Mouse (Mus musculus) liver, adult 2 months (tissue): Measurements from ENCODE around the gene Glod4. TPM values are rescaled to one million over a fixed set of nuclear protein-coding genes. Genes with fewer than 3 reads are reported as not detected.

Source experiments
- DNase-seq: peaks from one replicate; pipeline ENCODE4 v3.0.0-alpha.2; 2011; ENCODE audit warnings: low read depth, low spot score; ENCODE audit errors: extremely low read depth
- H3K27ac ChIP-seq: fragments of 200-500 bp; replicated peaks from 2 replicates; pipeline ENCODE4 v1.5.1; 2012; ENCODE audit warnings: low read depth, mild to moderate bottlenecking, control low read depth, inconsistent platforms, low read length; ENCODE audit not compliant: insufficient read depth
- H3K27me3 ChIP-seq: fragments of 200-500 bp; 2 replicates; pipeline ENCODE4 v1.6.1; 2012; ENCODE audit warnings: mild to moderate bottlenecking, moderate library complexity, low read length, inconsistent platforms; ENCODE audit not compliant: control insufficient read depth, insufficient read depth
- H3K36me3 ChIP-seq: fragments of 200-500 bp; 2 replicates; pipeline ENCODE4 v1.6.1; 2012; ENCODE audit warnings: low read length, inconsistent platforms; ENCODE audit not compliant: control insufficient read depth, insufficient read depth
- H3K4me1 ChIP-seq: fragments of 200-500 bp; 2 replicates; pipeline ENCODE4 v1.6.1; 2011; ENCODE audit warnings: low read length; ENCODE audit not compliant: control insufficient read depth, insufficient read depth
- H3K4me3 ChIP-seq: fragments of 200-500 bp; 2 replicates; pipeline ENCODE4 v1.5.1; 2011; ENCODE audit warnings: low read depth, mild to moderate bottlenecking, control low read depth, low read length, moderate library complexity; ENCODE audit not compliant: insufficient read depth
- H3K79me2 ChIP-seq: fragments of 200-500 bp; 2 replicates; pipeline ENCODE4 v1.6.1; 2012; ENCODE audit warnings: inconsistent platforms, mild to moderate bottlenecking, low read length, moderate library complexity; ENCODE audit not compliant: control insufficient read depth, insufficient read depth
- H3K9ac ChIP-seq: fragments of 200-500 bp; 2 replicates; pipeline ENCODE4 v1.6.1; 2012; ENCODE audit warnings: low read depth, mild to moderate bottlenecking, control low read depth, inconsistent platforms, low read length
- CTCF ChIP-seq: fragments of 200-500 bp; IDR thresholded peaks from 2 replicates; pipeline ENCODE4 v1.5.1; 2011; ENCODE audit warnings: low read depth, low read length, control low read depth
- POLR2A ChIP-seq: fragments of 200-500 bp; IDR thresholded peaks from 2 replicates; pipeline ENCODE4 v1.6.1; 2011; ENCODE audit warnings: low read length, control low read depth; ENCODE audit not compliant: insufficient read depth; ENCODE audit errors: extremely low read depth
- WGBS: fragments of 180-500 bp; shearing (Covaris S2); methylation state at CpG from one replicate; pipeline ENCODE4 v1.1.7; 2018; 5-methylcytosine and 5-hydroxymethylcytosine counted together
- polyA plus RNA-seq: library from polyadenylated mRNA; depleted of rRNA; stranded (reverse); fragments of >200 nt; gene quantifications from 2 replicates; pipeline ENCODE4 v1.2.3, GENCODE M21; 2012; rRNA removed
- total RNA-seq: library from RNA; depleted of rRNA; stranded (reverse); fragments of >200 nt; gene quantifications from 2 replicates; pipeline ENCODE4 v1.2.3, GENCODE M21; 2014; rRNA removed

Gene Glod4
- 45.0 and 56.1 TPM in 2 replicates for total RNA-seq
- 9.3 and 9.8 TPM in 2 replicates for polyA plus RNA-seq

DNA sequence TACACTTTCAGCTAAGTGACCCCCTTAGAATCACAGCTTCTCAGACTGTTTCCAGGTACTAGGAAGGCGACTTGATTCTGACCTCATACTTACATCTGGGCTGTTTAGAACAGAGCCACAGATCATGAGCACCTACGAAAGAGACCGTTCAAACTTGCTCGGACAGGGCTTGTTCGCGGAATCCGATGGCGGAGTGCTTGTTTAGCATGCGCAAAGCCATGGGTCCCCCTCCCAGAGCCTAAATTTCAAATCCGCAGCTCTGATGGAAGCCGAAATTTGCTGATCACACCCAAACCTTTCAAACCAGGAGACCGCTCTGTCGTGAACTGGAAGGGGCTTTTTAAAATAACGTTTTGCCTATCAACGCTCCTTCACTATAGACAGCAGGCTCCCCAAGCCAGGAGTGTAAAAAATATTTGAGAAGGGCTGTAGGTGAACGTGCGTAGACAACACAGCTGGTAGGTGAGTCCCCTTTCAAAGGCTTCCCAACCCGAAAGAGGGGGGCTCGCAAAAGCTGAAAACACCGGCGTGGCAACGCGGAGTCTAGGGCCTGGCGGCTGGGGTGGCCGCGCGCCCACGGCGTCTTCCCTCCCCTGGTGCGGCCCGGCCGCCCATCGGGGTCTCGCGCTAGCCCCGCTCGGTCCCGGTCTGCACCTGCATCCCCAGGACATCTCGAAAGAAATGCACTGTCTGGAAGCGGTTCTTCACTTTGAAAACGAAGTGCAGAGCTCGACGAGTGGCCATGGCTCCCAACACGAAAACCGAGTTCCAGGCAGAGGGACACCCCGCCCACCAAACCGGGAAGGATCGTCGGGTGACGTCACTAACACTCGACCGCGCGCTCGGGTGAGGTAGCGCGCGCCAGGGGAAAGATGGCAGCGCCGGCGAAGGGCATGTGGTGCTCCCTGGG, at the start of gene Glod4, which contains the start of gene Mrm3:
TSS of gene Glod4 (minus strand) at position 825 of the 910 bp plus-strand sequence.
TSS of gene Mrm3 (plus strand) at position 815 of the 910 bp plus-strand sequence.
- Histone ChIP-seq H3K27ac (no peak within 1 kb of the TSS; the same call in 1 of the 2 replicates), H3K9ac (peak within 1 kb of the TSS; percentile 82), H3K27me3 (no peaks in the 10 kb centered on the region), H3K4me3 (peak within 1 kb of the TSS; percentile 92), H3K79me2 (peaks cover 7% of the 10 kb centered on the region; the same call in 1 of the 2 replicates), H3K4me1 (peaks cover 7% of the 10 kb centered on the region), H3K36me3 (peaks cover 11% of the 10 kb centered on the region)
- DNase-seq = peak; percentile 66
- WGBS = under 1% methylated on average over 61 of the region's 61 CpGs
- no peak for TF ChIP-seq CTCF
- TF ChIP-seq POLR2A = 0 out of 2 replicates have a peak, but pooled peaks have one; percentile 48

DNA sequence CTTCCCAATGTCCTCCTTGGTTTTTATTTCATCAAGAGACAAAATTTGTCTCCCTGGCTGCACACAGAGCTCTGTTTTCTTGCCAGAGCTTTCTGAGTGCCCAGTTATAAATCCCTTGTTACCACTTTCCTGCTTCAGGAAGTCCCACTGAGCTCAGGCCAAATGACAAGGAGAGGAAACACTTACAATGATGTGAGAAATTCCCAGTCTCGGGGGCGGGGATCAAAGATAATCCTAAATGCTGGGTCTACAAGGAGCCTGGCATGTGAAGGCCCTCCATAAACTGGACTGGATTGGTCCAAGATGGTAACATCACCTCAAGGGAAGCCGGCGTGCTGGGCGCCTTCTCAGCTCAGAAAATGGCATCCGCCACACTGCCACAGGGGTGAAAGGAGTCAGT, 49.3 kb upstream of the Glod4 start:
- Histone ChIP-seq H3K4me3 (no peak overlapping the region), H3K9ac (no peak overlapping the region), H3K27ac (peak overlapping the region; percentile 47; the same call in 1 of the 2 replicates), H3K36me3 (no peaks in the 10 kb centered on the region), H3K79me2 (no peaks in the 10 kb centered on the region), H3K27me3 (no peaks in the 10 kb centered on the region), H3K4me1 (peaks cover 5% of the 10 kb centered on the region; the same call in 1 of the 2 replicates)
- 89% methylated on average over 6 of the region's 6 CpGs for WGBS
- no peak for DNase-seq
- TF ChIP-seq POLR2A = no peak
- TF ChIP-seq CTCF = no peak

DNA sequence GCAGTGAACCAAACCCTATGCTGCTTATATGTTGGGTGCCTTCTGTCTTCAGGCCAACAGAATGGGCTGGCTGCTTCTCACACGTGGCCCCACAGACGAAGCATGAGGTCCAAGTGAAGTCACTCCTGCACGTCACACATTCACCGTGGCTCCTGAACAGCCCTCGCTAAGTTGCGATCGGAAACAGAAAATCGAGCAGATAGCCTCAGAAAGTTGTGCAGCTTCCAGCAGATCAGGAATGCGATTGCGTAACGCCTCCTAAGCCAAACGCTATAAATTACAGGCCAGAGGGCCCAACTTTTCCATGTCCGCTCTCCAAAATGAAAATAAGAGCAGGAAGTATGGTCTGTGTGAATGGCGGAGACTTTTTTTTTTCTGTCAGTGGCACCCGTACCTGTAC, 48.9 kb upstream of the Glod4 start:
- WGBS = 13% methylated on average over 15 of the region's 15 CpGs
- peak; percentile 44 for DNase-seq
- Histone ChIP-seq H3K79me2 (no peaks in the 10 kb centered on the region), H3K36me3 (no peaks in the 10 kb centered on the region), H3K4me1 (peaks cover 5% of the 10 kb centered on the region; the same call in 1 of the 2 replicates), H3K27ac (peak overlapping the region; percentile 47), H3K9ac (no peak overlapping the region), H3K4me3 (no peak overlapping the region), H3K27me3 (no peaks in the 10 kb centered on the region)
- no peak for TF ChIP-seq CTCF
- no peak for TF ChIP-seq POLR2A

DNA sequence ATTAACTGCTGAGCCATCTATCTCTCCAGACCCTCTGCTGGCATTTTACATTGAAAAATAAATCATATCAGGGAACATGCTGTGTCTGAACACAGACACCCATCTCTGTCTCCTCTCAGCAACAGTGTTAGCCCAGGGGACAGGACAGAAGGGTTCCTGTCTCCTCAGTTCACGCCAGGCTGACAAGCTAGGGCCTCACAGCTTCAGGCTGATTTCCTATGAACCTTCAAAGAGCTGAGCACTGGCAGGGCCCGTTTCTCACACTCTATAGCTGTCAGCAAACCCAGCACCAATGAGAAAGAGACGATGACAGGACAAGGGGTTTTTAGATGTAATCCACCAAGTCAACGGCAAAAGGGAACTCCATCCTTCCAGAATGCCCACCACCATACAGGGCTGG, 48.4 kb upstream of the Glod4 start:
- WGBS = 79% methylated on average over 4 of the region's 4 CpGs
- H3K27me3 ChIP-seq = no peaks in the 10 kb centered on the region
- no peaks in the 10 kb centered on the region for H3K79me2 ChIP-seq
- H3K4me3 ChIP-seq = no peak overlapping the region
- no peak for DNase-seq
- no peak overlapping the region for H3K9ac ChIP-seq
- H3K27ac ChIP-seq = peak overlapping the region; percentile 20
- peaks cover 5% of the 10 kb centered on the region; the same call in 1 of the 2 replicates for H3K4me1 ChIP-seq
- TF ChIP-seq CTCF (no peak), POLR2A (no peak)
- H3K36me3 ChIP-seq = no peaks in the 10 kb centered on the region

DNA sequence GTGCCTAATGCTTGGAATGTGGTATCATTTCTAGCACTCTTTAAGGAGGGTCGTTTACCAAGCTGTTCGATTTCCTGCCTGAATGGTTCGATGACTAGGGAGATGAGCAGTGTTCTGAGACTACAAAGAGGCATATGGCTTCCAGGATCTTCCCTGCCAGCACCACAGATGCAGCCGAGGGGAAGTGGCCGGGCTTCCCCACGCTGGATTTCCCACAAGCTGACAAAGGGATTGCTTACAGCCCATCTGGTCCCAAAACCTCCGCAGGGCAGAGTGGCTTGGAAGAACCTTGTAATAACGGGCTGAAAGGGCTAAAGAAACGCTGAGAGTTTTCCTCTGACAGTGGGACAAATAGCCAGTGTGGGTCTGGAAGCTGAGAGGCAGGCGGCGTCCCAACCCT, 46.8 kb upstream of the Glod4 start:
- no peak for DNase-seq
- TF ChIP-seq CTCF (no peak), POLR2A (no peak)
- H3K4me3 ChIP-seq = no peak overlapping the region
- no peaks in the 10 kb centered on the region for H3K36me3 ChIP-seq
- no peaks in the 10 kb centered on the region for H3K27me3 ChIP-seq
- peaks cover 5% of the 10 kb centered on the region; the same call in 1 of the 2 replicates for H3K4me1 ChIP-seq
- H3K27ac ChIP-seq = no peak overlapping the region
- WGBS = 73% methylated on average over 11 of the region's 11 CpGs
- no peaks in the 10 kb centered on the region for H3K79me2 ChIP-seq
- H3K9ac ChIP-seq = no peak overlapping the region
